Mouse (Mus musculus): ENCODE results near the gene Tpp2.

DNA sequence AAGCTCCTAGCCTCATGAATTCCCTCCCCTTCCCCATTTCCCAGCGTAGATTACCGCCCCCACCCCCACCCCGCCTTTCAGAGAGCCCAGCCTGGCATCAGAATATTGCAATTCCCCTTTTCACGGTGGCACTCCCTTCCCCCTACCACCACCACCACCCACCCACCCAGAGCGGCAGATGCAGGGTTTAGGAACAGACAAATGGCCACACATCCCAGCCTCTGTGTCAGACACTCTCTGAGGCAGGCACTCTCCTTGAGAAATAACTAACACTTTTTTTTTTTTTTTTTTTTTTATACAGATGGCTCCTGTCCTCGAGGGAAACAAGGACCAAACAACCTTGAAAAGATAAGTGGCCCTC lies 109.1 kb downstream of the Tpp2 start:
- TF ChIP-seq POLR2A (IDR thresholded peaks at IDR 0.05; ENCODE audit: low read depth, low read length) (no peak), CTCF (IDR thresholded peaks at IDR 0.05; ENCODE audit: extremely low read depth, insufficient read depth, insufficient read length, insufficient replicate concordance) (no peak)
